Mouse (Mus musculus) thymus, adult 2 months (tissue): ENCODE measurements around the gene Trpm8.

Experiments used
- CTCF ChIP-seq: fragments of 200-500 bp; IDR thresholded peaks from 2 replicates; pipeline ENCODE4 v1.5.1; 2012; ENCODE audit warnings: mild to moderate bottlenecking, control low read depth, low read length, moderate library complexity, borderline replicate concordance; ENCODE audit not compliant: control insufficient read depth, poor library complexity, insufficient read depth; ENCODE audit errors: extremely low read depth
- POLR2A ChIP-seq: fragments of 200-500 bp; IDR thresholded peaks from 2 replicates; pipeline ENCODE4 v1.6.1; 2012; ENCODE audit warnings: mild to moderate bottlenecking, low read length, control low read depth, moderate library complexity; ENCODE audit not compliant: control insufficient read depth, poor library complexity, insufficient read depth; ENCODE audit errors: extremely low read depth

DNA sequence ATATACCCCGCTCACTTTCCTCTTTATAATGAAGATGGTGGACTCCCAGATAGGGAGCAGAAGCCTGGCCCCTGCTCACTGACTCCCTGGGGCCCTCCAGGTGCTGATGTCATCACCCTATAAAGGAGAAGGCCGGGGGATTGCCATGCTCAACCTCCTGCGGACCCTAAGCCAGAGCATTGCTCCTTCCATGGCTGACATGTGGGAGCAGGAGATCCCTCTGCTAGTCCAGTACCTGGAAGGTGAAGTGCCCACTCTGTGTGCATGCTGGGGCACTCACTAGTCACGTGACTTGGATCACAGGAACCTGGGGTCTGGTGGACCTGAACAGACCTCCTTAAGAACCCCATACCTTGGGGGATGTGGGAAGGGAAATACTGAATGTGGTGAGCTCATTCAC, 36.9 kb upstream of the Trpm8 start:
- TF ChIP-seq CTCF (no peak), POLR2A (no peak)
